Mouse (Mus musculus) skeletal muscle tissue, adult 2 months (tissue): ENCODE measurements around the gene Fah.

Experiments used
- DNase-seq: peaks from one replicate; pipeline ENCODE4 v3.0.0-alpha.2; 2012; ENCODE audit warnings: low read depth, low spot score

Gene Fah

DNA sequence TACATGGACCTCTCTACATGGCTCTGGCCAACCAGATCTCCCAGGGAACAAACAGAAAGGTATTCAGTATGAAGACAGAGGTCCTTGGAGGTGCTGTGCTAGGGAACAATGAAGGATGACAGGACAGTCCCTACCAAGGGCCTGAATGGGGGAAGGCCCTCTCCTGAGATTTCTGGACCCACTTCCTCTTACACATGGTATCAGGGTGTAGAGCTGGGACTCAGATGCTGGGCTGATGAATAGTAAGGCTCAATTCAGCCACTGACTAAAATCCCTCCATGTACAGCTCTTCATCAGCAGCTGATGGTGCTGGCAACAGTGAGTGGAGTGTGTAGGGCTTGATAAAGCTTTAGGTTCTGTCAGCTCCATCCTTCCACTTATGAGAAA lies 11.6 kb downstream of the Fah start:
- DNase-seq: no peak

- DNase-seq: peak; percentile 40
Measured at GRCm38 (mm10) chr7:84594087-84594916, 12.2 kb downstream of the Fah start.

GRCm38 (mm10) chr7:84591347-84591746 lies 15.2 kb downstream of the Fah start:
- no peak for DNase-seq

DNA sequence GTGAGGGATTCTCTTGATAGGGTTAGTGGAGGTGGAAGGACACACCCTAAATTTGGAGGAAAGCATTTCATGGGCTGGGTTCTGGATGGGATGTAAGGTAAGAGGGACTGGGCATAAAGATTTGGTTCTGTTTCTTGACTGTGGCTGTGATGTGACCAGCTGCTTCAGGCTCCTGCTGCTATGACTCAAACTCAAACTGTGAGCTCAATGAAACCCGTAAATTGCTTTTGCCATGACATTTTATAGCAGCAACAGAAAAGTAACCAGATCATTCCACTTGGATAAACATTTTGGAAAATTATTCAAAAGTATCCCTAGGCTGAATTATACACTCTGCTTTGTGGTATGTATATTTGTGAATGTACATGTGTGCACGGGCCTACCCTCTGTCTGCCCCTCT lies 15.9 kb downstream of the Fah start:
- DNase-seq: no peak

DNA sequence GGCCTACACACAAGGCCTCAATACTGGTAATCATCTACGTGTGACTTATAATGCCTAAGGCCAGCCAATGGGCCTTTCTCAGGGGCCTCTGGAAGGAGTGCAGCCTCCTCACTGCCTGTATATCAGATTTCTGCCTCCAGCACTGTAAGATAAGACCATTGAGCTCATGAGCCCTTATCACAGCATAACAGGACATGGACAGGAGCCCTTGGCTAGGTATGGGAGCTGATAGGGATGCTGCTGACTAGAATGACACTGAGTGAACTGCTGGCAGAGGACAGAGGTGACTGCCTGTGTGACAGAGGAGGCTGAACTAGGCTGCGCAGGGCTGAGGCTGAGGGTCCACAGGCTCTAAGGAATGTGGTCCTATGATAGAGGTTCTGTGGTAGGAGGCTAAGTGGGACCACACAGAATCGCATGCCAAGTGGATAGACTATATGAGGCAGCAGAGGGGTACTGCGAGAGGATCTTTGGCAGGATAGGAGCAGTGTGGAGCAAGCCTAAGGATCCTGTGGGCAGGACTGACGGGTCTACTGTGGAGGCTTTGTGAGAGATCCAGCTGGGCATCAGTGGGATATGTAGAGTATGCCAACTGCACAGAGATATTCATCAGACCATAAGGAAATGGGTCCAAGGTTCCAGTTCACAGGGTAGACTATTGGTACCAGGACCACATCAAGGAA lies 19.3 kb downstream of the Fah start:
- no peak for DNase-seq

DNA sequence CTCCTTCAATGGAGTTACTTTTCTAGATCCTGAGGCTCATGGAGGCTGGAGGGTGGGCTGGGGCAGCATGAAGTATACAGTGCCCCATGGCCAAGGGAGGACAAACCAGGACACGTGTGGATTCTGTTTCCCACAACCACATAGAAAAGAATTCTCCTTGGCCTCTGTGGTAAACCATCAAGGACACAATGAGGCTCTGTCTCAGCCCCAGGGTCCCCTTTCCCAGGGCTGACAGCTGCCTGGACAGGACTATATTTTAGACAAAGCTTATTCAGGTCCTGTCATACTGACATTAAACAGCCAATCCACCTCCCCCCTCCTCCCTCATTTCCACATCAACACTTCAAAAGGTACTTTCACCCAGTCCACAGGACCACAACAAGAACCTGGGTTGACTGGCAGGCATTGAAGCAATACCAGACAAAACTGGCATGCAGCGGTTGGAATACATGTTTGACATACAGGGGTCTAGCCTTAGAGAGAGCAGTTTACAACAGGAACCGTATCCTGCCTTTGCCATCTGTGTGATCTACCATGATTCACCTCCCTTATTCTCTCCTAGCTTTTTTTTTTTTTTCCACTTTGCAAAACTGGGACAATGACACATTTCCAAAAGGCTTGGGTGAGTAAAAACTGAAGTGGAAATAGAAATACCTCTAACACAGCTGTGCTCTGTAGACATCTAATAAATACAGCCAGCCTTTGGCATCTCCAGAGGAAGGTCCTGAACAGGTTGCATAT lies 20.0 kb downstream of the Fah start:
- DNase-seq: no peak

GRCm38 (mm10) chr7:84585086-84585485 lies 21.4 kb downstream of the Fah start:
- no peak for DNase-seq

GRCm38 (mm10) chr7:84579769-84580168 lies 26.8 kb downstream of the Fah start:
- no peak for DNase-seq

GRCm38 (mm10) chr7:84578841-84579240 lies 27.7 kb downstream of the Fah start:
- DNase-seq: no peak

DNA sequence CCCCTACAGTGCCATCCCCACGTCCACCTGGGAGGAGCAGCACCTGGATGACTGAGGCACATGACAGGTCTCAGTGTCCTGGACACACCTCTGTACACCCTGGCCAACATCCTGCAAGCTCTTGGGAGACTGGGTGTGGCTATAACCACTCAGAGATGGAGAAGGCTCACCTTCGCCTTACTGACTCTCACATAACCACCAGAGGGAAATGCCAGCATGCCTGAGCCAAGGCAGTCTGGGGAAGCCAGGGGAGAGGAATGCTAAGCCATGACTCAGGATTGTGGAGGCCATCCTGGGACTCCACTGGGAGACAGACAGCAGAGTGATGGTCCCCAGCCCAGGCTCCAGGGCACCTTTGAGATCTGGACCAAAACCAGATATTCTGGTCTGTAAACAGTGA lies 29.5 kb downstream of the Fah start:
- DNase-seq: no peak

GRCm38 (mm10) chr7:84566200-84566599 lies 40.3 kb downstream of the Fah start:
- DNase-seq: no peak

- no peak for DNase-seq
Measured at GRCm38 (mm10) chr7:84564236-84564635, 42.3 kb downstream of the Fah start.

DNA sequence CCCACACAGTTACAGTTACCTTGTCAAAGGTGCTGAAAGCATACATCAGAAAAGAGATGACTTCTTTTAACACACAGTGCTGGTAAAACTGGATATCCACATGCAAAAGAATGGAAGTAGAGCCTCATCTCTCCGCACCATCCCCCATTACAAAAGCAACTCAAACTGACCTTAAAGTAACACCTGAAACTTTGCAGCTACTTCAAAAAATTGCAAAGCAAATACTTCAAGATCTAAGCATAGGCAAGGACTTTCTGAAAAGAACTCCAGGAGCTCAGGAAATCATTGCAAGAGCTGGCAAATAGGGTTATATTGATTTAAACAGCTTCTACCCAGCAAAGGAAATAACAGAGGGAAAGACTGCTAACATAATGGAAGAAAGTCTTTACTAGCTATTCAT lies 46.0 kb downstream of the Fah start:
- DNase-seq: no peak

DNA sequence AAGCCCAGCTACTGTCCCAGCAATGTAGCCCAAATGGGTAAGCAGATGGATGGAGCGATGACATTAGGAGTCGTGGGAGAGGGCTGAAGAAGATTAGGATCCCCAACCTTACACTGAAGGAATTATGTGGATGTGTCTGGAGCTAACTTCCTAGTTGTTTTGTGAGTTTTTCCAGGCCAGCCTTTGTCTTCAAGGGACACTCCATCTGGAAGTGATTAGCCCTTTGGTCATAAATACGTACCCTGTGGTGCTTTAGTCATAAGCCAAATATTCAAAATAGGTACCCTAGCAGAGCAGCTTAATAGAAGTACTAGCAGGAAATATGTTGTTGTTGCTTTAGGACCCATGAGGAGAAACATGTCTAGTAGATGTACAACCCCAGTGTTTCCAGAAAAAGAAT lies 49.2 kb downstream of the Fah start:
- no peak for DNase-seq

DNA sequence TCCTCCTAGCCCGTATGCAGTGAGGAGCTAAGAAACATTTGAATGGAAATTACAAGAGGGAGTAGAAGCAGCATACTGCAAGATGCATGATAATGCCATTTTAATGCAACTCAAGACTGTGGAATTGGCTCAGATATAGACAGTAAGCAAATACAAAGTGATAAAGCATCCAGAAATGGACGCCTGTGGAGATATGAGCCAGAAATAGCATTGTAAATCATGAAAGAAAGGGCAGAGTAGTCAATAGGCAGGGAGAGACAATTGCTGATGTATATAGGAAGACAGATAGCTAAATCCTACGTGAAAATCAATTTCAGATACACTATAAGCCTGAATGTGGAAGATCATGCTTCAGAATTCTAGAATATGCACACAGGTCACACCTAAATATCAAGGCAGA lies 51.2 kb downstream of the Fah start:
- DNase-seq: no peak

DNA sequence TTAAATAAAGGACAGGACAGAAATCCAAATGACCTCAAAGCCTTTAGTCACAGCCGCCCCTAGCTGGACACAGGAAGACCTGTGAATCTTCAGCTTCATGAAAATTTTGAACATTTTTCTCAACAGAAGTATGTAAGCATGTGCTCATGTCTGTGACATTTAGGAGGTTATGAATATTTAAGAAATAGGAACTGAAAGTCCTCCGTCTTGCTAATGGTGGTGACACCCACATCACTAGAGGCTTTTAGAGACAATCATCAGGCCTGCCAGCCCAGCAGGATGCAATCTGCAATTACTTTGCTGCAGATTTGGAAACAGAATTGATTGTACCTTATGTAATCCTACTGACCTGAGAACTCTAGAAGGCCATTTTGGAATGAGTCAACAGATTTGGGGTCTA lies 55.0 kb downstream of the Fah start:
- no peak for DNase-seq

GRCm38 (mm10) chr7:84546667-84547066 lies 59.9 kb downstream of the Fah start:
- no peak for DNase-seq

GRCm38 (mm10) chr7:84544946-84545345 lies 61.6 kb downstream of the Fah start:
- DNase-seq: no peak
